19 mouse cellular contexts compared by ENCODE assay signal in genomic region chr6:54328783-54329182, GRCm38 (mm10). TPM values are rescaled to one million over a fixed set of nuclear protein-coding genes. Genes with fewer than 3 reads are reported as not detected.
DNase-seq lines count a peak whose midpoint lies in the region; ATAC-seq and TF ChIP-seq lines count a peak whose summit lies in the region.
"Had no signal": no experiment of that assay in that cellular context is flagged by ENCODE, and none has a peak within 500 bp of the region (broad histone marks: within the 10 kb centered on the region; RNA-seq: fewer than 3 reads in every experiment).

No protein-coding gene starts in this region.

- intact Hi-C loops in heart, postnatal 36 days (cut with DNase I) = loop anchor here (5.0 kb wide), 1 partner anchor 71 kb away; no protein-coding TSS in a partner anchor

- no peak for TF ChIP-seq EP300 in heart, postnatal 0 days (IDR thresholded peaks at IDR 0.05; ENCODE audit: low read depth)

- peaks cover 17% of the 10 kb centered on the region for H3K27me3 ChIP-seq in heart, postnatal 0 days (ENCODE audit: control insufficient read depth, insufficient read depth, low read length)
- peaks cover 64% of the 10 kb centered on the region for H3K27me3 ChIP-seq in E14TG2a.4 (ENCODE audit: insufficient read depth, low read length)
- H3K27me3 ChIP-seq in intestine, postnatal 0 days (replicated peaks; ENCODE audit: control insufficient read depth, insufficient read depth, low read length) = no peaks in the 10 kb centered on the region

- ATAC-seq in heart, postnatal 0 days (ENCODE audit: insufficient read depth, low read depth) = no peak
- no peak for ATAC-seq in intestine, postnatal 0 days
- ATAC-seq: inflammation-experienced regulatory T-cells, adult 6 months; liver, embryonic 12.5 days had no signal

- H3K9ac ChIP-seq in heart, postnatal 0 days (replicated peaks; ENCODE audit: low read depth, low read length) = no peak overlapping the region
- no peak overlapping the region for H3K9ac ChIP-seq in intestine, postnatal 0 days (ENCODE audit: low read depth, low read length)
- H3K9ac ChIP-seq: hindbrain, embryonic 12.5 days; liver, embryonic 12.5 days; lung, embryonic 14.5 days had no signal

- no peak for TF ChIP-seq CTCF in heart, postnatal 0 days (IDR thresholded peaks at IDR 0.05; ENCODE audit: low read depth)
- no peak for TF ChIP-seq CTCF in E14TG2a.4 (conservative IDR thresholded peaks at IDR 0.05; ENCODE audit: low read length)
- no peak for TF ChIP-seq CTCF in intestine, postnatal 0 days (IDR thresholded peaks at IDR 0.05; ENCODE audit: low read depth)

- H3K27ac ChIP-seq in heart, postnatal 0 days (ENCODE audit: low read depth) = peak overlapping the region; percentile 16; the same call in 1 of the 2 replicates
- peak overlapping the region; percentile 92 for H3K27ac ChIP-seq in intestine, postnatal 0 days (ENCODE audit: low read depth, low read length)
- H3K27ac ChIP-seq: hindbrain, embryonic 12.5 days; left cerebral cortex, adult 2 months; liver, embryonic 12.5 days had no signal

- H3K4me1 ChIP-seq in heart, postnatal 0 days (ENCODE audit: control insufficient read depth, insufficient read depth) = no peaks in the 10 kb centered on the region
- H3K4me1 ChIP-seq in E14TG2a.4 (replicated peaks; ENCODE audit: low read depth, low read length) = peaks cover 34% of the 10 kb centered on the region
- no peaks in the 10 kb centered on the region; the same call in none of the 2 replicates for H3K4me1 ChIP-seq in intestine, postnatal 0 days (replicated peaks; ENCODE audit: control insufficient read depth, insufficient read depth, low read length)

- DNase-seq in heart, adult 11 months = peak; percentile 89
- DNase-seq in heart, postnatal 36 days = no peak
- DNase-seq in heart, postnatal 0 days (ENCODE audit: low spot score) = no peak
- DNase-seq in heart, postnatal 4 days = no peak
- no peak for DNase-seq in cerebellum, postnatal 36 days
- DNase-seq: adrenal gland, postnatal 14 days; cerebellum, adult 18-20 months; gastrocnemius, postnatal 14 days; lung, embryonic 14.5 days; midbrain, embryonic 14.5 days; right cerebral cortex, postnatal 4 days; thymus, postnatal 36 days had no signal

- peak overlapping the region; percentile 99; the same call in 1 of the 2 replicates for H3K4me2 ChIP-seq in heart, postnatal 0 days (ENCODE audit: low read depth, low read length)
- H3K4me2 ChIP-seq in intestine, postnatal 0 days (replicated peaks; ENCODE audit: low read depth) = peak overlapping the region; percentile 91

- no peaks in the 10 kb centered on the region for H3K36me3 ChIP-seq in heart, postnatal 0 days (replicated peaks; ENCODE audit: control insufficient read depth, insufficient read depth, low read length)
- no peaks in the 10 kb centered on the region for H3K36me3 ChIP-seq in E14TG2a.4 (ENCODE audit: insufficient read depth, low read length)
- no peaks in the 10 kb centered on the region for H3K36me3 ChIP-seq in intestine, postnatal 0 days (ENCODE audit: control insufficient read depth, insufficient read depth)
- H3K36me3 ChIP-seq: hindbrain, embryonic 12.5 days; liver, embryonic 12.5 days had no signal

- WGBS in heart, postnatal 0 days = 90% methylated on average over 5 of the region's 5 CpGs
- 83% methylated on average over 5 of the region's 5 CpGs for WGBS in intestine, postnatal 0 days

- H3K9me3 ChIP-seq in heart, postnatal 0 days (replicated peaks; ENCODE audit: control insufficient read depth, low read length) = no peaks in the 10 kb centered on the region
- no peaks in the 10 kb centered on the region for H3K9me3 ChIP-seq in E14TG2a.4 (ENCODE audit: low read length)
- no peaks in the 10 kb centered on the region for H3K9me3 ChIP-seq in intestine, postnatal 0 days (ENCODE audit: control insufficient read depth)
- H3K9me3 ChIP-seq: hindbrain, embryonic 12.5 days; liver, embryonic 12.5 days had no signal

- no peak overlapping the region for H3K4me3 ChIP-seq in heart, postnatal 0 days (ENCODE audit: low read depth, low read length)
- peak overlapping the region; percentile 48; the same call in 1 of the 2 replicates for H3K4me3 ChIP-seq in E14TG2a.4 (replicated peaks; ENCODE audit: low read length)
- no peak overlapping the region for H3K4me3 ChIP-seq in intestine, postnatal 0 days (ENCODE audit: low read depth, low read length)
- H3K4me3 ChIP-seq: erythroblast, embryonic 14.5 days; hindbrain, embryonic 12.5 days; left cerebral cortex, adult 2 months; liver, embryonic 12.5 days had no signal

RNA-seq across cellular contexts. Expression of gene Prr15, which starts 3.1 kb away (rescaled TPM):
- total RNA-seq in heart, postnatal 36 days (2021) = 1 to 10 TPM; 1.7 to 2.2 TPM
- total RNA-seq in heart, postnatal 0 days (2014; rRNA removed; ENCODE audit: low replicate concordance) = 7.5 and 16.7 TPM in 2 replicates
- 14.3 and 14.8 TPM in 2 replicates for polyA plus RNA-seq in heart, postnatal 0 days (2015; fragmentation: Nextera tagmentation; extraction: Ambion mirVana)
- total RNA-seq in heart, postnatal 4 days (2021) = 1 to 10 TPM; 6.6 to 7.2 TPM
- 47.4 and 52.3 TPM in 2 replicates for polyA plus RNA-seq in intestine, postnatal 0 days (2015; fragmentation: Nextera tagmentation; extraction: Ambion mirVana)
- polyA plus RNA-seq: erythroblast, embryonic 14.5 days had no signal
